Mouse (Mus musculus): Measurements from ENCODE around the gene Gm21818.
"Not testable (repeated sequence)": the region's sequence is repeated elsewhere in the genome, so short reads cannot be mapped to it uniquely, and the experiment has no call there.

GRCm38 (mm10) chr13:120139946-120140345, 32.3 kb upstream of the Gm21818 start, which contains the start of gene Gm20767:
- TF ChIP-seq CTCF, EP300 (IDR thresholded peaks at IDR 0.05; ENCODE audit: low read depth): not testable (repeated sequence)
